Mouse (Mus musculus): ENCODE data around the gene Ralgds.
A peak's percentile ranks its signal among the peaks of the same experiment; 100 is the strongest.

Gene Ralgds

DNA sequence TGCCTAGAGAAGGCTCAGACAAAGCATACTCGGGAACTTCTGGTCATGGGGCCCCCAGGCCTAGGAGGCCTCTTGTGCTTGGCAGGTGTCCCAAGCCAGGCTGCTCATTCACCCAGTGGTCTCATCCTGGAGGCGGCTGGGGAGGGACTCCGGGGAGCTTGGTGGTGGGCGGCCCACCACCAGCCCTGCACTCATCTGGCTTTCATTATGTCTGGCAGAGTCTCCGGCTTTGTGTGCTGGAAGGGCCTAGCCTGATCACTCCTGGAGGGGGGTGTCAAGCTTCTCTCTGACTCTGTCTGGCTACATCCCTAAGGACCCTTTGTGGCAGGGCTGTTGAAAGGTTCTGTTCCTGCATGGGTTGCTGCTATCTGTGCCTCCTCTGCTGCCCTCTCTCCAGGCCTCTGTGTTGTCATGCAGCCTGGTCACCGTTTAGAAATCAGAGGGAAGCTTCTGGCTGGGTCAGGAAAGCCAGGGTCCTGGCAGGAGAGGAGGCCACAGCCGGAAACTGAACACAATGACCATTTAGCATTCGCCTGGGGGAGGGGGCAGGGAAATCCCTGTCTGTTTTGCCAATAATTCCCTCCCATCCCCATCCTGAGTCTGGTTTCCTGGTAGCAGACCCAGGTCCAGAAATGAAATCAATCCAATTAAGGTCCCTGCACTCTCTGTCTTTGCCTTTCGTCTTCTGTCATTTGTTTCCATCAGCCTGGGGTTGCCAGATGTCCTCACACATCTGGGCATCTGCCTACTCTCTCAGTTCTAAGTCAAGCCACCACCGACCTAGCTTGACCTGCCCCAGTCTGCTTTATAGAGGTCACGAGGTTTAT lies 21.7 kb downstream of the Ralgds start:
- no peak for DNase-seq

DNA sequence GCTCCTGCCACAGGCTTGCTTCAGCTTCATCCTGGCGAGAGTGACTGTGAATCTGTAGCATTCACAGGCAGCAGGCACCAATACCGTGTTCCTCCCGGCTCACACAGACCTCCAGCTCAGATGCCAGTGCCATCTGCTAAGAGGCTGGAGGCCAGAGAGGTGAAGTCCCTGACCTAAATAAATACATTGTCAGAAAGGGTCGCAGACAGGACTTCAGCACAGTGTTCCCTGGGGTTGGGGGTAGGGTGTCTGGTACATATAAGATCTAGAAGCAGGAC lies 22.3 kb downstream of the Ralgds start:
- peak; percentile 89 for DNase-seq

DNA sequence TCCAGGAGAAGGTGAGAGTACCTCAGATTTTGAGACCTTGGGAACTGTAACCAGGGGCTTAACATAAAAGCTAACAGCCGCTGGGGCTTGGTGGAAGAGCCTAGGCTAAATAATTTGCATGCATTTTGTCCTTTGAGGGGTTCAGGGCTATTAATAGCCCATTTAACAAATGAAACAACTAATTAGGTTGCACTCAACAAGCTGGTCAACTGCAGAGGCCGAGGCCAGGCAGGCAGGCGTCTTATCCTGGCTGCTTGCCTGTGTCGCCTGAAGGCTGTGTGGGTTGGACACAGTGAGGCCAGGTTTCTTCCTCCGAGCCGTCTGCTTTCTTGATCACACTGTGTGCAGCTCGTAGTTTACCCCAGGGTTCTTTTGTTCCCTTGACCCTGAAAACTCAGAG lies 22.7 kb downstream of the Ralgds start:
- peak; percentile 89 for DNase-seq

DNA sequence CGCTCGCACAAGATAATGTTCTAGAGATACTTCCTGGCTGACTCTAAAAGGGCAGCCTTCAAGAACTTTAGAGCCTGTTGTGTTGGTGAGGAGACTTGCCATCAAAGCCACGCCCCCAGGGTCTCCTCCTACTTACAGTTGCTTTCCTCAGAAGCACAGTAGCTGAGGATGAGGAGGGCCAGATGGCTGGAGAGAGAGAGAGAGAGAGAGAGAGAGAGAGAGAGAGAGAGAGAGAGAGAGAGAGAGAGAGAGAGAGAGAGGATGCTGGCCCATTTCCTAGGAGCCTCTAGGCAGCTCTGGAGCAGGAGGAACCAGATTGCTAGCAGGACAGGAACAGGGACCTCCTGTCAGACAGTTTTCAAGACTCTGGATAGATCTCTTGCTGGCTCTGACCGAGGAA lies 23.2 kb downstream of the Ralgds start:
- peak; percentile 67 for DNase-seq

DNA sequence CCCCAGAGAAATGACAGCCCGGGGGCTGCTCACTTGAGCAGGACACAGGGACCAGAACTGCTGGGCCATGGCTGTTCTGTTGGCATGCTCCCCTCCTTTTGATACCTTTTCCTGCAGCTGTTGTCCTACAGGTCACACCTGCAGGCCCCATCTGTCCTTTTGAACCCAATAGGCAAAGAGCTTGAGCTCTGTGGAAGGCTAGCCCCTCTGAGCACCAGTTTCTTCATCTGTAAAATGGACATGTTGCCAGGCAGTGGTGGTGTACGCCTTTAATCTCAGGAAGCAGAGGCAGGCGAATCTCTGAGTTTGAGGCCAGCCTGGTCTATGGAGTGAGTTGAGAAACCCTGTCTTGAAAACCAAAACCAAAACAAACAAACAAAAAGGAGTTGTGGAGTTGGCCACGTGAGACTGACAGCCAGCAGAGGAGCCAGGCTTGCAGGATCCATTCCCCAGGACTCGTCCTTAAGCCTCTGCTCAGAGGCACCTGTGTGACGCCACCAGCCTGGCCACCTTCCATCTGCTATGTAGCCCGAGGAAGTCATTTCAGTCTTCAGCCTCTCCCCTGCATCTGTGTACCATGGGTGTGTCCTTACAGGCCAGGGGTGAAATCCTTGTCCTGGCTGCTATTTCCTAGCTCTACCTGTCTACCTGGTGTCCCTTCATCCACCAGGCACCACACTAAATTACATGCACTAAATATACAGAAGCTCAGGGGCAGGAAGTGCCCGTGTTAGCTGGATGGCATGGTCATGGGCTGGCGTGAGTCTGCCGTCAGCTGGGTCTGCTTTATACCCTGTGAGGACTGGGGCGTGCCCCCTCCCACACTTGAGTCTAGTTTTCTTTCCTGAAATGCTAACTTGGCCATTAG lies 24.1 kb downstream of the Ralgds start:
- DNase-seq: peak; percentile 68

DNA sequence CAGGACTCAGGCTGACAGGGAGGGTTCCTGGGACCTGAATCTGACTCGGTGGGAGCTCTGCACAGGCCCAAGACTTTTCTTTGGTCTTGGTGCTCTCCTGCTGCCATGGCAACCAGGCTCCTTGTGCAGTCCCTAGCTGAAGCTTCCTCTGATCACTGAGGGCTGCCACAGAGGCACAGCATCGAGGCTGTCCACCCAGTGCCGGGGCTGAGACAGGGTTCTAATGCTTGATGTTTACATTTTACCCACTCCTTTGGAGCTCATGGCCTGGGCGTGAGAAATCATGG lies 24.7 kb downstream of the Ralgds start:
- DNase-seq: peak; percentile 52

DNA sequence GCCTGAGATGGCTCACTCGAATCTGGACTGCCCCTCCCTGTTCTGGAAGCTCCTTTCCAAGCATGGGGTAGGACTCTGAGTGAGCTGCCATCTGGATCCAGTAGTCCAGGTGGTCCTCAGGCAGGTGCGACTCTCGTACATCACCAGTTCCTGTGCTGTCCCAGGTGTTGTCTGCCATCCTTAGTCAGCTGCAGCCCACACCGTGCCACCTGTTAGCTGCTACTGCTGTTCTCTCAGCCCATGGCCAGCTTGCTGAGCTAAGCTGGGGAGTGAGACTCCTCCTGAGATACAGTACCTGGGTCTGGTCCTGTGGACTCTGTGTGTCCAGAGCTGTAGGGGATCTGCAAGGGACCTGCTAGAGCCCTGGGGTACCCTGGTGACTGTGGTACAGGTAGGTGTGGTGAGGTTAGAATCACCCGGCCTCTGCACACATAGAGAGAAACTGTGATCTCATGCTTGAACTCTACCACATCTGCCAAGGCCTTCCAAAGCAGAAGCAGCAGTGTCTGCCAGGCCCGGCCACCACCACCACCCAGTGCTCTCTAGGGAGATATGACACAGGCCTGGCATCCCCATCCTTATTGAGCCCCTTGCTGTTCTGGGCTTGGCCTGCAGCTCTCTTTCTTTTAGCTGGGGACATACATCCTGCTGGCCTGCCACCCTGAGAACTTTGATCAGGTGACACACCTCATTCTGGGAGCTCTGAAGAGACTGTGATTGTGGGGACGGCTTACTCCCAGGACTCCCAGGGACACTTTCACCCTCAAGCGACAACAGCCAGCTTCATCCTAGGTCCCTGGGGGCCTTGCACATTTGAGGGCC lies 25.3 kb downstream of the Ralgds start:
- DNase-seq: peak; percentile 59

DNA sequence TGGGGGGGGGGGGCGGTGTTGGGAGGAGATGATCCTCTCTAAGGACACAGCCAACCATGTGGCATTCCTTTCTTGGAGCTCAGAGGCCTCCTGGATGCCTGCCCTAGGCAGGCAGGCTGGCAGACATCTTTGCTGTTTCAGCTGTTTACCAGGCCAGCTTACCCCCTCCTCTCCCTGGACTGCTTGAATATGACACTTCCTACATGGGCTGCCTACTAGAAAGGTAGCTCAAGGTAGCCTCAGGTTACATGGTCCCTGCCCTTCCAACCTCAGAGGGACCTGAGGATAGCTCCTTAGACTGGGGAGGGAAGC lies 25.8 kb downstream of the Ralgds start:
- peak; percentile 68 for DNase-seq

DNA sequence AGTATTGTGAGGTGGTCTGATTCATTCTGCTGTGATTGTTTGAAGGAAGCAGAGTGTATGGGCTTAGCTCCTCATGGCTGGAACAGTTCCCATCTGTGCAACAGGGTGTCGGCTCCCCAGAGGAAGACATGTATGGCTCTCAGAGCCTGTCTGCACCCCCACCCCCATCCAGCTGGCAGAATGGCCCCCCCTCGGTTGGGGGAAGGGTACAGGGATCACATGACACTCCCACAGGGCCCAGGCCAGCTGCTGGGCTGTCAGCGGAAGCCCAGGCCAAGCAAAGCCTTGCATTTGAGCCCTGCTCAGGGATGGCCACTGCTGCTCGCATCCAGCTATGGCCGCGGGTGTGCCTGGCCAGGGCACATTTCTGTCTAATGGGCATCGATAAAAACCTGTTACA lies 26.3 kb downstream of the Ralgds start:
- peak; percentile 77 for DNase-seq

DNA sequence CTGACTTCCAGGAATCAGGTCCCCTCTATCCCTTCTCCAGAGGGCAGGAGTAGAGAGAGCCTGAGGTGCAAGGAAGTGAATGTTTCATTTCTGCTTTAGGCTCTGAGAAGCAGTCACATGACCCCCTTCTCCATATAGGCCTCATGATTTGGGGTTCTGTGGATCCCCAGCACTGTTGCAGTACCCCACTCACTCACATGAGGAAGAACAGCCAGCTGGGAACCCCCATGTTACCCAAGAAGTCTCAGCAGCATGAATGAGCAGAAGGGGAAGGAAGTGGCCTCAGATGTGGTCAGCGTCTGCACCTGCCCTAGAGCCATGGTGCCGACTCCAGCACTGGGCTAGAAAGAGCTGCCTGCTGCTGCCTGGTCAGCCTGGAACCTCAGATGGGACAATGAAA lies 27.0 kb downstream of the Ralgds start:
- peak; percentile 27 for DNase-seq

DNA sequence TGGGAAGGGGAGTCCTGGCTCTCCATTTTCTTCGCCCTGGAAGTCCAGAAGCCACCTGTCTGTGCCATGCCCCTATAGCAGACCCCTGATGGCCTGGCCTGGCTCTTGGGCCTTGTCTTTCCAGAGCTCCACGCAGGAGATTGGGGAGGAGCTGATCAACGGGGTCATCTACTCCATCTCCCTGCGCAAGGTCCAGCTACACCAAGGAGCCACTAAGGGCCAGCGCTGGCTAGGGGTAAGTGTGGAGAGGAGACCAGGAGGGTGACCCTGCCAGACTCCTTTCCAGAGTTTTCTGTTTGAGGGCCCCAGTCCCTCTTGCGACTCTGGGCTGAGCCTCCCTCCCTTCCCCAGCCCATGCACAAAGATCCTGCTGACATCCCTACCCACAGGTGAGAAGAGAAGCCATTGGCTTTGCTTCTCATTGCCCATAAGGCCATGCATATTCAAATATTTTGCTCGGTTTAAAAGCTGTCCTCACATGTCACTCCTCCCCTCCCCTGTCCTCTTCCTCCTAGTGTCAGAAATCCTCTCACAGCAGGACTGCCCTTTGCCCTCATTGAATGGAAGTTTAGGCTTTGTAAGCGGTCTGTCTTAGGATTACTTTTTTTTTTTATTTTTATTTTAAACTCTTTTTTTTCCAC lies 27.8 kb downstream of the Ralgds start:
- no peak for DNase-seq

DNA sequence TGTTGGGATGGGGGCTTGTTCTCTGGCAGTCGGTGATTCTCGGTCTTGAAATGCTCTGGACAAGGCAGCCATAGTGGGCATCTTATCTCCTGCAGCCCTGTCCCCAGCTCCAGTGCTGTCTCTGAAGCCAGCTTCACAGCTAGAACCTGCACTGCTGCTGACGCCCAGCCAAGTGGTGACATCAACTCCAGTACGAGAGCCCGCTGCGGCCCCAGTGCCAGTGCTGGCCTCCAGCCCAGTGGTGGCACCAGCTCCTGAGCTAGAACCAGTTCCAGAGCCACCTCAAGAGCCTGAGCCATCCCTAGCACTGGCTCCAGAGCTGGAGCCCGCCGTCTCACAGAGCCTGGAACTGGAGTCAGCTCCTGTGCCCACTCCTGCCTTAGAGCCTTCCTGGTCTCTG lies 31.0 kb downstream of the Ralgds start:
- DNase-seq: peak; percentile 94

DNA sequence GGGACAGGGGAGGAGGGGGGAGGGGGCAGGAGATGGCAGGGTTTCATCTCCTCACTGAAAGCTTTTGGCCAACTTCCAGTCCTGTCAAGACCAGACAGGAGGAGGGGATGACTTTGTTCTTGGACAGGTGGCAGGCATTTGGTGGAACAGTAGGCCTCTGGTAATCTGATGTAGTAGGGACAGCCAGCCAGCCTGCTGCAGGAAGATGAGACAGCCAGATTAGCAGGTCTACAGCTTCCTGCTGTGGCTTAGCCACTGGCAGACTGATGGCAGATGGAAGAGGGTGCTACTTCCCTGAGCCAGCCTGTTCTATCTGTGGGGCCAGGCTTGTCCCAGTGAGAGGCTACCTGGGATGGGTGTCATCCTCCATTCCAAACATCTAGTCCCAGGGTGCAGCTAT lies 33.1 kb downstream of the Ralgds start:
- peak; percentile 86 for DNase-seq

DNA sequence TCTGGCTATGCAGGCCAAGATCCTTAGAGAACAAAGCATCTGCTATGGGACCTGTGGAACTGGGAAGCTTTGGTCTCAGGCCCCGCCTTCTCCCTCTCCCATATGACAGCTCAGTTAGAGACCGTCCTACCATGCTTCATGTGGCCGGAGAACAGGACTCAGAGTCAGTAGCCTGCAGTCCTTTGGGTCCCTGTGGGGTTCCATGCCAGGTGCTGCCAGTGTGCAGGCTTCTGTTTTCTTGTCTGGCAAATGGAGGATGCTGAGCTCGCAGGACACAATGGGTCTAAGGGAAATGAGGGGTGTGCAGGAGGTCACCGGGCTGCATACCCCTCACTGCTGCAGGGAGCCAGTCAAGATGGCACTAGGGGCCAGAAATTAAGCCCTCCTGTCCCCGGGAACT lies 33.6 kb downstream of the Ralgds start:
- DNase-seq: peak; percentile 57

DNA sequence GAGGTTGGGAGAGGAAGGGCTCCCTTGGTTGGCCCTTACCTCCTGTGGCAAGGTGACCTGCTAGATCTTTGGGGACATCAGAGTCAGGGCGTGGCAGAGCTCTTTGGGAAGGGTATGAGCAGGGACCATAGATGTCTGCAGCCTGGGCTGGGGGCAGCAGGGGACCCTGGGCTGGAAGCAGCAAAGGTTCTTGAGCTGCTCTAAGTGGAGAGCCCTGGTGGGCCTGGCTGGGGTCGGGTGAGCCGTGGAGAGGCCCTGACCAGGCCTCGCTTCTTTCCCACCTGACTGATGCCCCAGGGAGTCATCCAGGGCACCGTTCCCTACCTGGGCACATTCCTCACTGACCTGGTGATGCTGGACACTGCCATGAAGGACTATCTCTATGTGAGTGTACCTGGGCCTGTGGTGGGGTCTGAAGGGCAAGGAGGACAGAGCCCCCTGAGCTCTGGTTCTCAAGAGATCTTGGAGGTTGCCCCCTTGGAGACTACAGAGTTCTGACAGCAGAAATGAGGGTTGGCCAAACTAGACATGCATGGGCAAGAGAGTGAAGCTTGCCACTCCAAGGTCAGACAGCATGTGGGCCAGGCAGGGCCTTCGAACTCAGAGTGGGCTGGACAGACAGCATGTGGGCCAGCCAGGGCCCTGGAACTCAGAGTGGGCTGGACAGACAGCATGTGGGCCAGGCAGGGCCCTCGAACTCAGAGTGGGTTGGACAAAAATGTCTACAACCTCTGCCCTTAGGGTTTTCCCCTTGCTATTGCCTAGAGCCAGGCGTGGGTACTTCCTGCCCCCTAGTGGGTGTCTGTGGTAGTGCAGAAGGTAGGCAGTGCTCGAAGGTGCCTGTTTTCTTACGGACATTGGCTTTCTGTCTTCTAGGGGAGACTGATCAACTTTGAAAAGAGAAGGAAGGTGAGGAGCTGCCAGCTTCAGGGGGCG lies 34.6 kb downstream of the Ralgds start:
- peak; percentile 78 for DNase-seq

DNA sequence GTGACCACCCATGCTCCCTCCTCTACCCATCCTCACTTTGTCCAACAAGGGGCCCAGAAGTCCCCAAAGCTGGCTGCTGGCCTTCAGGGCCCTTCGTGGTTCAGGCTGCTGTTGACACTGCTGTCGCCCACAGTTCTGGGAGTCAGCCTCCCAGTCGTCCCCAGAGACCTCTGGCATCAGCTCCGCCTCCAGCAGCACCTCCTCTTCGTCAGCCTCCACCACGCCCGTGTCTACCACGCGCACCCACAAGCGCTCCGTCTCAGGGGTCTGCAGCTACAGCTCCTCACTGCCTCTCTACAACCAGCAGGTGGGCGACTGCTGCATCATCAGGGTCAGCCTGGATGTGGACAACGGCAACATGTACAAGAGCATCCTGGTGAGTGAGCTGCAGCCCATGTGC lies 36.2 kb downstream of the Ralgds start:
- peak; percentile 59 for DNase-seq

DNA sequence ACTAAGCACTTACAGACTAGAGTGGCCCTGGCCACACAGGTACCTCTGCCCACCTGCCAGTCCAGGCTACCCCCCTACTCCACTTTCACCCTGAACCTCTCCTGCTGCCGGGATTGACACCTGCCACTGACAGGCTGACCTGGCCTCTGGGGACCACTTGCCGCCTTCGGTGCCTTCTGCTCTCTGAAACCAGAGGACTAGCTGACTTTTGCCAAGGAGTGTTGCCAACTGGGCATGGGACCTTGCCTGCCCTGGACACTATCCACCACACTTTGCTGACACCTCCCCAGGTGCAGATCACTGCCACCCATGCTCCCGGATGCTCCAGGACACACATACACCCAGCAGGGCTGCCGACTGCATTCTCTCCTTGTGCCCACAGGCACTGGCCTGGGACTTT lies 39.4 kb downstream of the Ralgds start:
- peak; percentile 49 for DNase-seq

DNA sequence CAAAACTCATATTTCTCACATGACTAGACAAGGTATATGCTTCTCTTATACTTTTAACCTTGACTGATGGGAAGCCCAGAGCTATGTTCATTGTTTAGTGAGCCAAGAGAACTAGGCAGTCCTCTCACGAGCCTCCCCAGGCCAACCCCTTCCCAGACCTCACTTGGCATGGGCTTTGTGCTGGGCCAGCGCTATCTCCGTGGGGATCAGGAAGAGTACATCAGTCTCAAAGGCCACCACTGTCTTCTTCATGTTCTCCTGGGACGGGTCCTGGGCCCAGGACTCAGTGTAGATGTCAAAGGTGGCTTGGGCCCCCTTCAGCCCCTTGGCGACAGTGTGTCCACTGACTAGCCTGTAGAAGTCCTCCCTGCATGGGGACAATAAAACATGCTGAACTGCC lies 44.5 kb downstream of the Ralgds start:
- DNase-seq: no peak

DNA sequence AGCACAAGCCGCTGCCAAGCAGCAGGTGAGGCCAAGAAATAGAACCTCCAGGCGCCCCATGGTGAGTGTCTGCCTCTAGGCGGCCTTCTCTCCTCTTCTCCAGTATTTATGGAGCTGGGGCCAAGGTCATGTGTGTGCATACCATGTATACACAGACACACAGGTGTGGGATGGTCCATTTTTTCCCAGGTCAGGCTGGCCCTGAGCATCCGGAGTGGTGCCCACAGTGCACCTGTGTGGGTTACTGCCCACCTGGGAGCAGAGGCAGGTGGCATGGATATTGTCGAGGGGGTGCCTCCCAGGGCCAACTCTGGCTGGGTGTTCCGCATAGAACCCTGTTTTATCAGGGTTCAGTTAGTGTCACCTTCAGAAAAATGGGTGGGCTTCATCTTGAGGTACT lies 50.4 kb downstream of the Ralgds start, which contains the start of gene Cel:
Gene Cel (minus strand): TSS at position 101 of the 400 bp plus-strand sequence.
- DNase-seq: no peak

DNA sequence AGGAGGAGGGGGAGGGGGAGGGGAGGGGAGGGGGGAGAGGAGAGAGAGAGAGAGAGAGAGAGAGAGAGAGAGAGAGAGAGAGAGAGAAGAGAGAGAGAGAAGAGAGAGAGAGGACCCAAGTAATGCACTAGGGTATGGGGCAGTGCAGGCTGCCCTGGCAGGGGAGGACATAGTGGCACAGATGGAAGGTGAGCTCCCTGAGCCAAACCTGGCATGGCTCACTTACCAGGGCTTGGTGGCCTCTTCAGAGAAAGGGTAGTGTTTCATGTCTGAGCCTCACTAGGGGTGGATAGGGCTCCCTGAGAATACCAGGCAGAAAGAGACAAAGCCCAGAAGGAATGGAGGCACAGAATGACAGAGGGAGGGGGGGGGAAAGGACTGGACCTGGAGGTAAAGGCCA lies 50.9 kb downstream of the Ralgds start:
- peak; percentile 34 for DNase-seq

DNA sequence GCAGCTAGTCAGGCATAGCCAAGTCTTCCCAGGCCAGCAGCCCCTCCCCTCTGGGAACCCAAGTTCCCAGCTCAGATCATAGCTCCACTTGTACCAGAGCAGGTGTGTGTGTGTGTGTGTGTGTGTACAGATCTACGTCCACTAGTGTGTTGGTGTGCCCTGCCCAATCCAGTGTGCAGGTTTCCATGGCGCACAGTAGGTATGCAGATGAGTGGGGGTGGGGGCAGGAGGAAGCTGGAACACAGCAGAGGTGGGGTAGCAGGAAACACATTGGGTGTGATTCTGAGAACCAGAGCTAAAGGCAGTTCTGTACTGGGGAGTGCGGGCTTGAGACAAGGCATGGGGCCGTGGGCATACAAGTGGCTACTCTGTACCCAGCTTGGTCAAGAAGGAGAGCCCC lies 51.5 kb downstream of the Ralgds start:
- no peak for DNase-seq

DNA sequence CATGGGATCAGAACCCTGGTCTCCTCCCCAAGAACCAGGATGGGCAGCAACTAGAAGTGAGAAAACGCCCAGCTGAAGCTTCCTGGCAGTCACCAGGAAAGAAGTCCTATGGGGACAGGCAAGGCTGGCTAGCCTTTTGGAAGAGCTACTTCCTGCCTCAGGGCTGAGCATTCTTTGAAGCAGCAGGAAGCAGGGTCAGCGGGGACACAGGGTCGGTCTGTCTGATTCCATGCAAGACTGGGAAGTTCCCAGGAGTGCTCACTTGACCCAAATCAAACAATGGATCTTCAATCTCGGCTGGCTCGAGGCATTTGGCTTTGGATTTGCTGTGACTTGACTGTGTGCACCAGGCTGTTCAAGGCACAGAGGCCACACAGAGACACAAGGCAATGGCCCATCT lies 53.6 kb downstream of the Ralgds start:
- DNase-seq: no peak

Measured in cerebellum, adult 11-12 months (tissue).